Mouse (Mus musculus): ENCODE data around the gene Tagap. TPM values are rescaled to one million over a fixed set of nuclear protein-coding genes. Genes with fewer than 3 reads are reported as not detected.

The Tagap gene
- polyA plus RNA-seq (2015; fragmentation: Nextera tagmentation; extraction: Ambion mirVana) = 1.5 TPM in 2 replicates

DNA sequence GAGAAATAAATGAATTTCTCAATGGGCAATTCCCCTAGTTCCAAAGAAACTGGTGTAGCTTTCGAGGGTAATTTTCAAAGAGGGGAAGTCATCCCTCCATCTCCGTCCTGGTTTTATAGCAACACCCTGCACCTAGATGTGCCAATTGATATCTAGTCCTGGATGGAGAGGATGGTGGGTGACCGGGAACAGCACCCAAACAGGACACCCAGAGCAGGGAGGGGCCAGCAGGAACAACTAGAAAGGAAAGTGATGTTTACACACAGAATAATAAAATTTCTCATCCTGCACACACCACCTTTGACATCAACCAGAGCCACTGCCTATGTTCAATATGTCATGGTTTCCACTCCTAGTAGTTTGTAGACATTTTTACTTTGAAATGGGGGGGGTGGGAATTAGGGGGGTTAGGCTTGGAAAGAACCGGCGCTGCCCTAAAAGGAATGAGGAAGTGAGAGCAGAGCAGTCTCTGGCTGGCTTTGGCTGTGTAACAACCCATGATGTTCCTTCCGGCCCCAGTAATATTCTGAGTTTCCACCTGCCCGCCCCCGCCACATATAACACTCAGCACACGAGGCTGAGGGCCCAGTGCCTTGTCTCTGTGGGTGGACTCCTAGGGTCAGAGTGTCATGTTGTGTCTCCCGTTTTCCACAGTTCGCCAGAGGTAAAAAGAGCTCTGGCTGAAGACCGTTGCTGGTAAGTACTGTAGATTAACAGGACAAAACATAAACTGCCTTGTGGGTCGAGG, at the start of gene Tagap:
Gene Tagap, plus strand, starts transcription at position 588 of the 748 bp plus-strand sequence.
- peak; percentile 60; the same call in 1 of the 2 replicates for ATAC-seq
- Histone ChIP-seq H3K9ac (replicated peaks) (peak within 1 kb of the TSS; percentile 30), H3K4me2 (ENCODE audit: low read depth, low read length) (peak within 1 kb of the TSS; percentile 55)

DNA sequence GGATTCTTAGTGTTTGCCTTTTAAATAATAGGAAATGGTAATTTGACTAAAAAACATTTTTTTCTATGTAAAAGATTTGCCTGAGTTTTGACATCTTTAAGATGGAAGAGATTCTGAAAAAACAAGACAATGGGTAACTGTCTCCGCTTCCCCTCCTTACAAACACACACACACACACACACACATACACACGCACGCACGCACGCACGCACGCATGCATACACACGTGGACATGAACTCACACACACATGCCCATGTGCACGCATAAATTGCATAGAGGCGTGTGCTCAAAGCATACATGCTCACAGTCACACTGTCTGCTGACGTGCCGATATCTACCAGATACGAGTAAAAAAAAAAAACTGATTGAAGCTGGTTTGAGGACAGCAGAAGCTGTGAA, 49.3 kb upstream of the Tagap start:
- Histone ChIP-seq H3K4me1 (ENCODE audit: insufficient read depth) (peaks cover 15% of the 10 kb centered on the region), H3K4me3 (ENCODE audit: low read depth, low read length) (no peak overlapping the region), H3K27me3 (ENCODE audit: insufficient read depth, low read length) (no peaks in the 10 kb centered on the region), H3K9ac (replicated peaks) (no peak overlapping the region), H3K36me3 (replicated peaks; ENCODE audit: insufficient read depth, low read length) (no peaks in the 10 kb centered on the region), H3K4me2 (ENCODE audit: low read depth, low read length) (0 out of 2 replicates have a peak overlapping the region, but pooled peaks have one; percentile 1), H3K9me3 (ENCODE audit: low read length) (no peaks in the 10 kb centered on the region), H3K27ac (ENCODE audit: low read depth) (peak overlapping the region; percentile 19)
- WGBS (ENCODE audit: insufficient replicate concordance) = 82% methylated on average over 13 of the region's 13 CpGs
- DNase-seq (no peak), ATAC-seq (no peak)
- TF ChIP-seq EP300 (IDR thresholded peaks at IDR 0.05; ENCODE audit: low read depth) (no peak), CTCF (IDR thresholded peaks at IDR 0.05; ENCODE audit: low read depth) (no peak)

More for the DNA sequence above, at the start of gene Tagap:
- no peaks in the 10 kb centered on the region for H3K36me3 ChIP-seq (replicated peaks; ENCODE audit: insufficient read depth, low read length)
- no peaks in the 10 kb centered on the region for H3K27me3 ChIP-seq (ENCODE audit: insufficient read depth, low read length)
- TF ChIP-seq EP300 (IDR thresholded peaks at IDR 0.05; ENCODE audit: low read depth) = no peak
- no peak for TF ChIP-seq CTCF (IDR thresholded peaks at IDR 0.05; ENCODE audit: low read depth)
- DNase-seq = peak; percentile 46
- 25% methylated on average over 13 of the region's 13 CpGs for WGBS (ENCODE audit: insufficient replicate concordance)
- H3K4me3 ChIP-seq (ENCODE audit: low read depth, low read length) = peak within 1 kb of the TSS; percentile 32
- H3K27ac ChIP-seq (ENCODE audit: low read depth) = peak within 1 kb of the TSS; percentile 60
- no peaks in the 10 kb centered on the region for H3K4me1 ChIP-seq (ENCODE audit: insufficient read depth)
- no peaks in the 10 kb centered on the region for H3K9me3 ChIP-seq (ENCODE audit: low read length)

DNA sequence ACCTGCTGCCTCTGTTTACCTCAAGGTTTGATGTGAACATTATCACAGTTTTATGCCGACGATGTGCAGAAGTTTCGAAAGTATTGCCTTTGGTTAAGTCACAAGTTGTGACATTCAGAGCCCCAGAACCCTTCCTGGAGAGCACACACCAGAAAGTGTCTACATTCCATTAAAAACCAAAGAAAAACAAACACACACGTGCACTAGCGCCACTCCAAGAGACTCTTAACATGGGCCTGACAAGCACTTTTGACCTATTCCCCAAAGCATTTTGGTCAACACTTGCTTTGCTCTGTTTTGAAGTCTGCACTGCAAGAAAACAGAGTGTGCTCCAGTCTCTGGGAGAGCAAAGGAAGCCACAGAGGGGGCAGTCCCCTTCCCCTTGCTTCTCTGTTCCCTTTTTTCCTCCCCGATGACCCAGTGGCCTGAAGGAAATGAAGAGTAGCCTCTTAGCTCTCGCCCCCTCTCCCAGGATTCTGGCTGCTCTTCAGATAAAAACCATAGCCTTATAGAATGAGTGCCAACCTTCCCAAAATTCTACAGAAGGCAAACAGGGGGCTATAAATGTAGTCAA, 48.5 kb upstream of the Tagap start:
- ATAC-seq (no peak), DNase-seq (no peak)
- TF ChIP-seq EP300 (IDR thresholded peaks at IDR 0.05; ENCODE audit: low read depth) = no peak
- TF ChIP-seq CTCF (IDR thresholded peaks at IDR 0.05; ENCODE audit: low read depth) = no peak
- H3K4me3 ChIP-seq (ENCODE audit: low read depth, low read length) = no peak overlapping the region
- WGBS (ENCODE audit: insufficient replicate concordance) = 20% methylated on average over 7 of the region's 7 CpGs
- H3K27me3 ChIP-seq (ENCODE audit: insufficient read depth, low read length) = no peaks in the 10 kb centered on the region
- peaks cover 15% of the 10 kb centered on the region for H3K4me1 ChIP-seq (ENCODE audit: insufficient read depth)
- 0 out of 2 replicates have a peak overlapping the region, but pooled peaks have one; percentile 1 for H3K4me2 ChIP-seq (ENCODE audit: low read depth, low read length)
- peak overlapping the region; percentile 19 for H3K27ac ChIP-seq (ENCODE audit: low read depth)
- H3K36me3 ChIP-seq (replicated peaks; ENCODE audit: insufficient read depth, low read length) = no peaks in the 10 kb centered on the region
- no peaks in the 10 kb centered on the region for H3K9me3 ChIP-seq (ENCODE audit: low read length)
- no peak overlapping the region for H3K9ac ChIP-seq (replicated peaks)

DNA sequence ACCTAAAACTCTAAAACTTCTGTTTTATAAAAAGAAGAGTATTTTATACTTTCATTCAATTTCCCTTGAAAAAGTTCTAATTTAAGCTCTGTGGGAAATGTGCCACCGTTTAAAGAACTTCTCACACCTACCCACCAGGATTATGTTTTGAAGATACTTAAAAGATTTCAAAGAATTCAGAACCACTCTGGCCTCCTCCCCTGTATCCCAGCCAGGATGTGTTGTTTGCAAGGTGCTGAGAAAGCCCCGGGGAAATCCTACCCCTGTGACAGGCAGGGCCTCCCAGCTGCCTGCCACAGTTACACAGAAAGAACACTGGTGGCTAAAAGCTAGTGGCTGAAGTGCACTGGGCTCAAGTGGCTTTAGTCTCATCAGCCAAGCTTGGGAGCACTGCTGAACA, 47.9 kb upstream of the Tagap start:
- no peak overlapping the region for H3K4me2 ChIP-seq (ENCODE audit: low read depth, low read length)
- TF ChIP-seq CTCF (IDR thresholded peaks at IDR 0.05; ENCODE audit: low read depth) = no peak
- TF ChIP-seq EP300 (IDR thresholded peaks at IDR 0.05; ENCODE audit: low read depth) = no peak
- H3K9me3 ChIP-seq (ENCODE audit: low read length) = no peaks in the 10 kb centered on the region
- ATAC-seq (no peak), DNase-seq (no peak)
- peak overlapping the region; percentile 19; the same call in 1 of the 2 replicates for H3K27ac ChIP-seq (ENCODE audit: low read depth)
- H3K9ac ChIP-seq (replicated peaks) = no peak overlapping the region
- no peaks in the 10 kb centered on the region for H3K27me3 ChIP-seq (ENCODE audit: insufficient read depth, low read length)
- no peaks in the 10 kb centered on the region for H3K36me3 ChIP-seq (replicated peaks; ENCODE audit: insufficient read depth, low read length)
- H3K4me1 ChIP-seq (ENCODE audit: insufficient read depth) = peaks cover 15% of the 10 kb centered on the region
- 19% methylated on average over 2 of the region's 2 CpGs for WGBS (ENCODE audit: insufficient replicate concordance)
- H3K4me3 ChIP-seq (ENCODE audit: low read depth, low read length) = no peak overlapping the region

DNA sequence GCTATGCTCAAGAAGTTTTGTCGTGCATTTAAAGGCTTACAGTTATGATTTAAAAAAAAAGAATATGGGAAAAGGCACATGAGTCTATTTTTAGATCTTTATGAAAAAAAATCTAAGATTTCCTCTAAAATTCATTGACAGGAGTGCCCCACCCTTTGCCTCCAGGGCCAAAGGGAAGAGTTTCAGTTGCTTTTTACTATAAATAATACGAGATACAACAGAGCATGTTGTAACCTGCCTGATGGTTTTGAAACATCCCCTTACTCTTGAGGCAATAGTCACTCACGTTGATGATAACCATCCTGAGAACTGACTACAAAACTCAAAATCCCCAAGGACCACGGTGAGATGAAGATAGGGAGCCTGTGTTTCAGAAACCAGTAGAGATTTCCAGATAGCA, 46.3 kb upstream of the Tagap start:
- no peak for DNase-seq
- Histone ChIP-seq H3K9ac (replicated peaks) (no peak overlapping the region), H3K4me3 (ENCODE audit: low read depth, low read length) (no peak overlapping the region), H3K27ac (ENCODE audit: low read depth) (no peak overlapping the region), H3K9me3 (ENCODE audit: low read length) (no peaks in the 10 kb centered on the region), H3K27me3 (ENCODE audit: insufficient read depth, low read length) (no peaks in the 10 kb centered on the region), H3K4me2 (ENCODE audit: low read depth, low read length) (no peak overlapping the region; the same call in 1 of the 2 replicates), H3K36me3 (replicated peaks; ENCODE audit: insufficient read depth, low read length) (no peaks in the 10 kb centered on the region), H3K4me1 (ENCODE audit: insufficient read depth) (peaks cover 18% of the 10 kb centered on the region)
- WGBS (ENCODE audit: insufficient replicate concordance) = 56% methylated on average over 4 of the region's 4 CpGs
- TF ChIP-seq EP300 (IDR thresholded peaks at IDR 0.05; ENCODE audit: low read depth) (no peak), CTCF (IDR thresholded peaks at IDR 0.05; ENCODE audit: low read depth) (no peak)
- no peak for ATAC-seq

DNA sequence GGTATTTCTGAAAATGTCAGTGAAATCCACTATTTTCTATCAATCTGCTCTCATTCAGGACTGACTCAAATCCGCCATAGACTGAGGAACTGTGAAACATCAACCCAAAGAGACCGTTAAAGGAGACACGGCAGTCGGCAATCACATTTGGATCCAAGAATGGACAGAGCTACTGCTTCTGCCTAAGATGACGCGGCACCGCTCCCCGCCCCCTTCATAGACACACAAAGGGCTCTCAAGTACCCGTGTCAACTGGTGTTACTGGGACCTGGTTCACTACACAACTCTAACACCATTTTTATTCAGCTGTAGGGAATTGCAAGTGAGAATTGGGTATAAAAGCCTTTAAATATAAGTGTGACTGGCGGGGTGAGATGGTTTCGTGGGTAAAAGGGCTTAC, 42.7 kb upstream of the Tagap start:
- Histone ChIP-seq H3K4me3 (ENCODE audit: low read depth, low read length) (no peak overlapping the region), H3K27ac (ENCODE audit: low read depth) (no peak overlapping the region), H3K36me3 (replicated peaks; ENCODE audit: insufficient read depth, low read length) (no peaks in the 10 kb centered on the region), H3K4me2 (ENCODE audit: low read depth, low read length) (no peak overlapping the region), H3K9me3 (ENCODE audit: low read length) (no peaks in the 10 kb centered on the region), H3K4me1 (ENCODE audit: insufficient read depth) (peaks cover 20% of the 10 kb centered on the region), H3K9ac (replicated peaks) (no peak overlapping the region), H3K27me3 (ENCODE audit: insufficient read depth, low read length) (no peaks in the 10 kb centered on the region)
- DNase-seq = no peak
- ATAC-seq = no peak
- 83% methylated on average over 11 of the region's 11 CpGs for WGBS (ENCODE audit: insufficient replicate concordance)
- no peak for TF ChIP-seq CTCF (IDR thresholded peaks at IDR 0.05; ENCODE audit: low read depth)
- TF ChIP-seq EP300 (IDR thresholded peaks at IDR 0.05; ENCODE audit: low read depth) = no peak

Measured in liver, postnatal 0 days (tissue).